Mouse (Mus musculus): Measurements from ENCODE around the gene Card11. TPM values are rescaled to one million over a fixed set of nuclear protein-coding genes. Genes with fewer than 3 reads are reported as not detected.

Card11 gene
- polyA plus RNA-seq, 1 experiment from 2014 or later, result 0.43 TPM

GRCm38 (mm10) chr5:140999178-140999672 is 1.2 kb downstream of the Card11 start:
- 77% methylated on average over 7 of the region's 7 CpGs for WGBS
- H3K4me2 ChIP-seq (replicated peaks; ENCODE audit: low read depth), result no peak overlapping the region
- ATAC-seq, result no peak
- H3K27me3 ChIP-seq (replicated peaks; ENCODE audit: control insufficient read depth, insufficient read depth, low read length), result no peaks in the 10 kb centered on the region
- no peaks in the 10 kb centered on the region for H3K36me3 ChIP-seq (ENCODE audit: control insufficient read depth, insufficient read depth)
- no peak overlapping the region for H3K4me3 ChIP-seq (ENCODE audit: low read depth, low read length)
- H3K9ac ChIP-seq (ENCODE audit: low read depth, low read length), result no peak overlapping the region
- no peak for TF ChIP-seq CTCF (IDR thresholded peaks at IDR 0.05; ENCODE audit: low read depth)
- no peaks in the 10 kb centered on the region for H3K4me1 ChIP-seq (replicated peaks; ENCODE audit: control insufficient read depth, insufficient read depth, low read length)
- H3K27ac ChIP-seq (ENCODE audit: low read depth, low read length), result no peak overlapping the region
- no peaks in the 10 kb centered on the region for H3K9me3 ChIP-seq (ENCODE audit: control insufficient read depth)

- ATAC-seq, result no peak
- WGBS, result 78% methylated on average over 4 of the region's 4 CpGs
- peak; percentile 51 for TF ChIP-seq CTCF (IDR thresholded peaks at IDR 0.05; ENCODE audit: low read depth)
These were observed 2.6 kb downstream of the Card11 start for GRCm38 (mm10) chr5:140997767-140998166.

GRCm38 (mm10) chr5:140992093-140993070 is 8.0 kb downstream of the Card11 start:
- no peak overlapping the region for H3K9ac ChIP-seq (ENCODE audit: low read depth, low read length)
- no peak for TF ChIP-seq CTCF (IDR thresholded peaks at IDR 0.05; ENCODE audit: low read depth)
- H3K27me3 ChIP-seq (replicated peaks; ENCODE audit: control insufficient read depth, insufficient read depth, low read length), result no peaks in the 10 kb centered on the region
- H3K9me3 ChIP-seq (ENCODE audit: control insufficient read depth), result no peaks in the 10 kb centered on the region
- H3K4me2 ChIP-seq (replicated peaks; ENCODE audit: low read depth), result no peak overlapping the region
- H3K27ac ChIP-seq (ENCODE audit: low read depth, low read length), result no peak overlapping the region
- H3K36me3 ChIP-seq (ENCODE audit: control insufficient read depth, insufficient read depth), result no peaks in the 10 kb centered on the region
- WGBS, result 66% methylated on average over 11 of the region's 11 CpGs
- no peak overlapping the region for H3K4me3 ChIP-seq (ENCODE audit: low read depth, low read length)
- ATAC-seq, result no peak
- no peaks in the 10 kb centered on the region for H3K4me1 ChIP-seq (replicated peaks; ENCODE audit: control insufficient read depth, insufficient read depth, low read length)

More at GRCm38 (mm10) chr5:140997767-140998166, 2.6 kb downstream of the Card11 start:
- Histone ChIP-seq H3K9me3 (ENCODE audit: control insufficient read depth) (no peaks in the 10 kb centered on the region), H3K27ac (ENCODE audit: low read depth, low read length) (no peak overlapping the region), H3K4me2 (replicated peaks; ENCODE audit: low read depth) (no peak overlapping the region), H3K4me1 (replicated peaks; ENCODE audit: control insufficient read depth, insufficient read depth, low read length) (no peaks in the 10 kb centered on the region), H3K36me3 (ENCODE audit: control insufficient read depth, insufficient read depth) (no peaks in the 10 kb centered on the region), H3K4me3 (ENCODE audit: low read depth, low read length) (no peak overlapping the region), H3K27me3 (replicated peaks; ENCODE audit: control insufficient read depth, insufficient read depth, low read length) (no peaks in the 10 kb centered on the region), H3K9ac (ENCODE audit: low read depth, low read length) (no peak overlapping the region)

GRCm38 (mm10) chr5:140985311-140986050 is 14.9 kb downstream of the Card11 start:
- Histone ChIP-seq H3K4me1 (replicated peaks; ENCODE audit: control insufficient read depth, insufficient read depth, low read length) (no peaks in the 10 kb centered on the region), H3K4me2 (replicated peaks; ENCODE audit: low read depth) (no peak overlapping the region), H3K9ac (ENCODE audit: low read depth, low read length) (no peak overlapping the region), H3K9me3 (ENCODE audit: control insufficient read depth) (no peaks in the 10 kb centered on the region), H3K27me3 (replicated peaks; ENCODE audit: control insufficient read depth, insufficient read depth, low read length) (no peaks in the 10 kb centered on the region), H3K36me3 (ENCODE audit: control insufficient read depth, insufficient read depth) (no peaks in the 10 kb centered on the region), H3K4me3 (ENCODE audit: low read depth, low read length) (no peak overlapping the region), H3K27ac (ENCODE audit: low read depth, low read length) (no peak overlapping the region)
- no peak for TF ChIP-seq CTCF (IDR thresholded peaks at IDR 0.05; ENCODE audit: low read depth)
- 94% methylated on average over 9 of the region's 9 CpGs for WGBS
- ATAC-seq, result no peak

GRCm38 (mm10) chr5:140981370-140981805 is 19.0 kb downstream of the Card11 start:
- H3K9me3 ChIP-seq (ENCODE audit: control insufficient read depth), result no peaks in the 10 kb centered on the region
- ATAC-seq, result no peak
- H3K27ac ChIP-seq (ENCODE audit: low read depth, low read length), result no peak overlapping the region
- H3K4me1 ChIP-seq (replicated peaks; ENCODE audit: control insufficient read depth, insufficient read depth, low read length), result no peaks in the 10 kb centered on the region
- 34% methylated on average over 6 of the region's 6 CpGs for WGBS
- no peaks in the 10 kb centered on the region for H3K36me3 ChIP-seq (ENCODE audit: control insufficient read depth, insufficient read depth)
- no peak for TF ChIP-seq CTCF (IDR thresholded peaks at IDR 0.05; ENCODE audit: low read depth)
- no peak overlapping the region for H3K4me2 ChIP-seq (replicated peaks; ENCODE audit: low read depth)
- no peak overlapping the region for H3K9ac ChIP-seq (ENCODE audit: low read depth, low read length)
- H3K4me3 ChIP-seq (ENCODE audit: low read depth, low read length), result no peak overlapping the region
- no peaks in the 10 kb centered on the region for H3K27me3 ChIP-seq (replicated peaks; ENCODE audit: control insufficient read depth, insufficient read depth, low read length)

- no peak overlapping the region for H3K9ac ChIP-seq (ENCODE audit: low read depth, low read length)
- WGBS, result 71% methylated on average over 5 of the region's 5 CpGs
- no peak overlapping the region for H3K27ac ChIP-seq (ENCODE audit: low read depth, low read length)
- no peak overlapping the region for H3K4me2 ChIP-seq (replicated peaks; ENCODE audit: low read depth)
- H3K4me3 ChIP-seq (ENCODE audit: low read depth, low read length), result no peak overlapping the region
- H3K27me3 ChIP-seq (replicated peaks; ENCODE audit: control insufficient read depth, insufficient read depth, low read length), result no peaks in the 10 kb centered on the region
- TF ChIP-seq CTCF (IDR thresholded peaks at IDR 0.05; ENCODE audit: low read depth), result no peak
- H3K4me1 ChIP-seq (replicated peaks; ENCODE audit: control insufficient read depth, insufficient read depth, low read length), result no peaks in the 10 kb centered on the region
- no peaks in the 10 kb centered on the region for H3K36me3 ChIP-seq (ENCODE audit: control insufficient read depth, insufficient read depth)
- no peak for ATAC-seq
- no peaks in the 10 kb centered on the region for H3K9me3 ChIP-seq (ENCODE audit: control insufficient read depth)
These were observed 19.6 kb downstream of the Card11 start for GRCm38 (mm10) chr5:140980783-140981182.
